Comparison of ENCODE assay signal across 17 mouse cellular contexts in genomic region chr2:131995742-131996141, GRCm38 (mm10). TPM values are rescaled to one million over a fixed set of nuclear protein-coding genes. Genes with fewer than 3 reads are reported as not detected.
A peak's percentile ranks its signal among the peaks of the same experiment; 100 is the strongest.
DNase-seq lines count a peak whose midpoint lies in the region; ATAC-seq and TF ChIP-seq lines count a peak whose summit lies in the region.
"Had no signal": no experiment of that assay in that cellular context is flagged by ENCODE, and none has a peak within 500 bp of the region (broad histone marks: within the 10 kb centered on the region; RNA-seq: fewer than 3 reads in every experiment).

No protein-coding gene starts in this region.

- H3K9me3 ChIP-seq in forebrain, embryonic 15.5 days, result no peaks in the 10 kb centered on the region
- H3K9me3 ChIP-seq: embryonic facial prominence, embryonic 12.5 days; forebrain, embryonic 13.5 days; hindbrain, embryonic 15.5 days; kidney, embryonic 15.5 days; neural tube, embryonic 13.5 days had no signal

- ATAC-seq in forebrain, embryonic 15.5 days (replicated peaks), result no peak
- ATAC-seq: forebrain, embryonic 13.5 days; midbrain, embryonic 16.5 days had no signal

- peaks cover 8% of the 10 kb centered on the region; the same call in 1 of the 2 replicates for H3K4me1 ChIP-seq in forebrain, embryonic 15.5 days

- H3K9ac ChIP-seq in forebrain, embryonic 15.5 days (replicated peaks), result no peak overlapping the region
- H3K9ac ChIP-seq: embryonic facial prominence, embryonic 12.5 days; forebrain, embryonic 13.5 days; hindbrain, embryonic 15.5 days; kidney, embryonic 15.5 days; liver, embryonic 14.5 days; neural tube, embryonic 13.5 days had no signal

- H3K4me3 ChIP-seq in layer of hippocampus, adult 2 months, result no peak overlapping the region
- no peak overlapping the region for H3K4me3 ChIP-seq in forebrain, embryonic 15.5 days
- H3K4me3 ChIP-seq: embryonic facial prominence, embryonic 12.5 days; forebrain, embryonic 13.5 days; hindbrain, embryonic 15.5 days; kidney, embryonic 15.5 days; neural tube, embryonic 13.5 days had no signal

- H3K27me3 ChIP-seq in forebrain, embryonic 15.5 days, result no peaks in the 10 kb centered on the region
- H3K27me3 ChIP-seq: CH12.LX; embryonic facial prominence, embryonic 12.5 days; forebrain, embryonic 13.5 days; hindbrain, embryonic 15.5 days; neural tube, embryonic 13.5 days had no signal

- TF ChIP-seq CTCF in layer of hippocampus, adult 2 months (conservative IDR thresholded peaks at IDR 0.05), result no peak

- H3K36me3 ChIP-seq in forebrain, embryonic 15.5 days, result peaks cover 34% of the 10 kb centered on the region; the same call in 1 of the 2 replicates
- H3K36me3 ChIP-seq: embryonic facial prominence, embryonic 12.5 days; kidney, embryonic 15.5 days had no signal

- WGBS in forebrain, embryonic 15.5 days, result 90% methylated on average over 12 of the region's 12 CpGs

- DNase-seq in layer of hippocampus, adult 2 months (ENCODE audit: low spot score in 2 of 2), result peak in 1 of 2 experiments; percentile 28
- no peak for DNase-seq in layer of hippocampus, postnatal 25 days (ENCODE audit: extremely low spot score in 1 of 2, low spot score in 1 of 2)
- peak; percentile 11 for DNase-seq in cerebellum, adult 8-10 months
- peak; percentile 82 to 85 for DNase-seq in cerebellum, postnatal 14 days
- DNase-seq in right cerebral cortex, adult 2 months (ENCODE audit: low spot score in 2 of 2), result peak; percentile 50 to 60
- DNase-seq in adrenal gland, postnatal 4 days (ENCODE audit: low spot score in 2 of 2), result no peak
- DNase-seq: gastrocnemius, postnatal 36 days; thymus, postnatal 14 days had no signal

- no peak overlapping the region for H3K4me2 ChIP-seq in forebrain, embryonic 15.5 days (replicated peaks)
- H3K4me2 ChIP-seq: embryonic facial prominence, embryonic 12.5 days; forebrain, embryonic 13.5 days; hindbrain, embryonic 15.5 days; kidney, embryonic 15.5 days; neural tube, embryonic 13.5 days had no signal

- peak overlapping the region; percentile 67; the same call in 1 of the 2 replicates for H3K27ac ChIP-seq in layer of hippocampus, adult 2 months
- no peak overlapping the region for H3K27ac ChIP-seq in forebrain, embryonic 15.5 days (replicated peaks)
- H3K27ac ChIP-seq: embryonic facial prominence, embryonic 12.5 days; forebrain, embryonic 13.5 days; hindbrain, embryonic 15.5 days; kidney, embryonic 15.5 days; liver, embryonic 14.5 days; neural tube, embryonic 13.5 days had no signal

RNA-seq across cellular contexts. Expression of gene Rassf2, which starts 34.3 kb away (rescaled TPM):
- total RNA-seq in layer of hippocampus, adult 2 months (2021), result 10 to 100 TPM; 39.9 to 43.2 TPM
- 10 to 100 TPM; 31.4 to 34.8 TPM for total RNA-seq in layer of hippocampus, postnatal 25 days (2021)
- polyA plus RNA-seq in forebrain, embryonic 15.5 days (2015; fragmentation: Nextera tagmentation; extraction: Ambion mirVana), result 26.2 and 26.8 TPM in 2 replicates
- 10 to 100 TPM; 14.5 to 16.7 TPM for total RNA-seq in adrenal gland, postnatal 4 days (2021)

RNA-seq across cellular contexts. Expression of gene Prnd, which starts 45.1 kb away (rescaled TPM):
- total RNA-seq in layer of hippocampus, adult 2 months (2021), result not detected
- total RNA-seq in layer of hippocampus, postnatal 25 days (2021), result under 1 TPM; 0.20 to 0.42 TPM
- 10.0 and 12.4 TPM in 2 replicates for polyA plus RNA-seq in forebrain, embryonic 15.5 days (2015; fragmentation: Nextera tagmentation; extraction: Ambion mirVana)
- 1 to 10 TPM; 8.4 to 9.0 TPM for total RNA-seq in adrenal gland, postnatal 4 days (2021)

Comparison
In these comparisons a context has a peak if more than half of its experiments do, and no peak if none do; other contexts are left out.
1. DNase-seq: peak in cerebellum, adult 8-10 months (single experiment), cerebellum, postnatal 14 days (2 of 2) and right cerebral cortex, adult 2 months (2 of 2); none in layer of hippocampus, postnatal 25 days (0 of 2) and adrenal gland, postnatal 4 days (0 of 2).
2. RNA of gene Prnd, which starts 45.1 kb away (total RNA-seq): 8.4 to 9.0 TPM in adrenal gland, postnatal 4 days; 0.20 to 0.42 TPM in layer of hippocampus, postnatal 25 days and not detected in layer of hippocampus, adult 2 months; every median in the first group is over 4 times any median in the second.